Mouse (Mus musculus): ENCODE results near the gene Gp1bb. TPM values are rescaled to one million over a fixed set of nuclear protein-coding genes. Genes with fewer than 3 reads are reported as not detected.

Gene Gp1bb
- total and polyA plus RNA-seq, 3 experiments = not detected

DNA sequence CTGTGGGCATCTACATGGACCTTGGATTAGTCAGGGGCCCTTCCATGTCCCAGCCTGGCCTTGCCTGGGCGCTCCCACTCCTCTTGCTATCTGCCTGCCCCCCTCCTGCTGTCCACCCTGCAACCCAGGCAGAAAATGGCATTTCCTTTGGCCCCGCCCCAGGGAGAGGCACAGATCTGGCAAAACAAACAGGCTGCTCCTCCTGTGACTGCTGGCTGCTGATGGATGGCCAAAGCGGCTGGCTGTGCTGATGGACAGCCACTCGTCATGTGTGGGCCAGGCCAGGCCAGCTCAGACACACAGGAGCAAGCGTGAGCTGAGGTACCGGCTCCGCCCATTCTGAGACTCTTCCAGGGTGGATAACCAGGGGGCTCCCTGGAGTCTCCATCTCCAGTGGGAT is 20.8 kb downstream of the Gp1bb start:
- H3K4me2 ChIP-seq (ENCODE audit: insufficient read depth, low read depth, poor library complexity, severe bottlenecking) = no peak overlapping the region
- no peaks in the 10 kb centered on the region for H3K36me3 ChIP-seq (replicated peaks in 1 of 2; ENCODE audit: control insufficient read depth in 1 of 2, insufficient read depth in 1 of 2, low read length in 1 of 2)
- dilution Hi-C loops (cut with MboI; ENCODE audit: extremely low pct_ligation_motif_present, extremely low pct_unique_long_range_greater_than_20kb, low sequenced_read_pairs) (no loop called here), in situ Hi-C loops (cut with MboI; ENCODE audit: low pct_ligation_motif_present, low pct_unique_long_range_greater_than_20kb, low sequenced_read_pairs) (loop anchor here (5.0 kb wide), 1 partner anchor 99 kb away; no protein-coding TSS in a partner anchor)
- H3K79me2 ChIP-seq (replicated peaks; ENCODE audit: control insufficient read depth, extremely low read depth, insufficient read depth, poor library complexity, severe bottlenecking) = no peaks in the 10 kb centered on the region
- H3K4me3 ChIP-seq (replicated peaks in 1 of 3; ENCODE audit: low read depth in 2 of 3, low read length in 2 of 3, poor library complexity in 1 of 3) = no peak overlapping the region
- TF ChIP-seq IRF4 (IDR thresholded peaks at IDR 0.05; ENCODE audit: low read depth, low read length) (no peak), MXI1 (IDR thresholded peaks at IDR 0.05; ENCODE audit: low read depth, low read length) (no peak), NELFE (IDR thresholded peaks at IDR 0.05; ENCODE audit: low read depth, low read length) (no peak), USF1 (IDR thresholded peaks at IDR 0.05; ENCODE audit: low read depth, low read length) (no peak), SIN3A (IDR thresholded peaks at IDR 0.05; ENCODE audit: low read length) (no peak), TBP (conservative IDR thresholded peaks at IDR 0.05; ENCODE audit: low read depth, low read length) (no peak), RAD21 (IDR thresholded peaks at IDR 0.05; ENCODE audit: low read depth, low read length) (no peak), USF2 (conservative IDR thresholded peaks at IDR 0.05; ENCODE audit: low read depth, low read length) (no peak), HCFC1 (IDR thresholded peaks at IDR 0.05; ENCODE audit: low read depth, low read length) (no peak), ZC3H11A (IDR thresholded peaks at IDR 0.05; ENCODE audit: low read depth, low read length) (no peak), MAZ (IDR thresholded peaks at IDR 0.05; ENCODE audit: low read depth, low read length) (no peak), MAFK (IDR thresholded peaks at IDR 0.05; ENCODE audit: insufficient replicate concordance, low read length) (no peak)
- H3K4me1 ChIP-seq (ENCODE audit: control insufficient read depth in 1 of 2, insufficient read depth in 2 of 2) = peaks cover 0 to 3% of the 10 kb centered on the region in 2 experiments; a peak in 2 of 4 replicates
- no peaks in the 10 kb centered on the region for H3K9me3 ChIP-seq (replicated peaks; ENCODE audit: low read length)
- peaks cover 7% of the 10 kb centered on the region for H3K27me3 ChIP-seq (replicated peaks)
- no peak overlapping the region for H3K9ac ChIP-seq (ENCODE audit: insufficient read depth, low read depth)
- H3K27ac ChIP-seq (ENCODE audit: insufficient read depth, low read depth) = no peak overlapping the region
- no peak for DNase-seq (ENCODE audit: extremely low read depth)

GRCm38 (mm10) chr16:18598006-18598405 is 24.2 kb downstream of the Gp1bb start:
- no peak for TF ChIP-seq UBTF (IDR thresholded peaks at IDR 0.05; ENCODE audit: low read depth, low read length)
- no peak for TF ChIP-seq SIN3A (IDR thresholded peaks at IDR 0.05; ENCODE audit: low read length)
- TF ChIP-seq ZNF384 (IDR thresholded peaks at IDR 0.05; ENCODE audit: low read depth, low read length) = no peak
- TF ChIP-seq USF1 (IDR thresholded peaks at IDR 0.05; ENCODE audit: low read depth, low read length) = no peak
- no peak for TF ChIP-seq ELF1 (IDR thresholded peaks at IDR 0.05; ENCODE audit: low read depth, low read length)
- no peak for TF ChIP-seq ZMIZ1 (IDR thresholded peaks at IDR 0.05; ENCODE audit: low read depth, low read length)
- TF ChIP-seq MYC (IDR thresholded peaks at IDR 0.05; ENCODE audit: low read depth, low read length) = no peak
- no peak for TF ChIP-seq MXI1 (IDR thresholded peaks at IDR 0.05; ENCODE audit: low read depth, low read length)
- no peak for TF ChIP-seq ZKSCAN1 (IDR thresholded peaks at IDR 0.05; ENCODE audit: borderline replicate concordance, low read depth, low read length)
- H3K79me2 ChIP-seq (replicated peaks; ENCODE audit: control insufficient read depth, extremely low read depth, insufficient read depth, poor library complexity, severe bottlenecking) = no peaks in the 10 kb centered on the region

More at GRCm38 (mm10) chr16:18598006-18598405, 24.2 kb downstream of the Gp1bb start:
- no peak overlapping the region for H3K9ac ChIP-seq (ENCODE audit: insufficient read depth, low read depth)
- no peak overlapping the region for H3K4me3 ChIP-seq (replicated peaks in 1 of 3; ENCODE audit: low read depth in 2 of 3, low read length in 2 of 3, poor library complexity in 1 of 3)
- no peak overlapping the region for H3K4me2 ChIP-seq (ENCODE audit: insufficient read depth, low read depth, poor library complexity, severe bottlenecking)
- H3K36me3 ChIP-seq (replicated peaks in 1 of 2; ENCODE audit: control insufficient read depth in 1 of 2, insufficient read depth in 1 of 2, low read length in 1 of 2) = no peaks in the 10 kb centered on the region
- in situ Hi-C loops (cut with MboI; ENCODE audit: low pct_ligation_motif_present, low pct_unique_long_range_greater_than_20kb, low sequenced_read_pairs) (no loop called here), dilution Hi-C loops (cut with MboI; ENCODE audit: extremely low pct_ligation_motif_present, extremely low pct_unique_long_range_greater_than_20kb, low sequenced_read_pairs) (no loop called here)
- H3K9me3 ChIP-seq (replicated peaks; ENCODE audit: low read length) = no peaks in the 10 kb centered on the region
- peaks cover 31% of the 10 kb centered on the region for H3K27me3 ChIP-seq (replicated peaks)
- H3K27ac ChIP-seq (ENCODE audit: insufficient read depth, low read depth) = no peak overlapping the region
- no peaks in the 10 kb centered on the region for H3K4me1 ChIP-seq (ENCODE audit: control insufficient read depth in 1 of 2, insufficient read depth in 2 of 2)
- no peak for DNase-seq (ENCODE audit: extremely low read depth)

All from CH12.LX (cell line).